Mouse (Mus musculus) thymus, postnatal 10 days (tissue): ENCODE measurements around the gene Cp.
A peak's percentile ranks its signal among the peaks of the same experiment; 100 is the strongest.
"Not testable (repeated sequence)": the region's sequence is repeated elsewhere in the genome, so short reads cannot be mapped to it uniquely, and the experiment has no call there.

Experiments
- DNase-seq, 2 experiments: peaks; one replicate each; pipeline ENCODE4 v3.0.0; 2021; ENCODE audit warnings: low spot score in 2 of 2

Gene Cp

GRCm38 (mm10) chr3:19956885-19957284, at the start of gene Cp:
Gene Cp, plus strand, starts transcription at chr3:19957054.
- DNase-seq: no peak

- DNase-seq: no peak
Measured at GRCm38 (mm10) chr3:19948552-19948951, 8.3 kb upstream of the Cp start.

GRCm38 (mm10) chr3:19949401-19949800, 7.5 kb upstream of the Cp start:
- not testable (repeated sequence) for DNase-seq

GRCm38 (mm10) chr3:19953425-19953824, 3.4 kb upstream of the Cp start:
- DNase-seq: no peak

- no peak for DNase-seq
Measured at GRCm38 (mm10) chr3:19953865-19954264, 3.0 kb upstream of the Cp start.

- no peak for DNase-seq
Measured at GRCm38 (mm10) chr3:19958031-19958430, 1.2 kb downstream of the Cp start.

GRCm38 (mm10) chr3:19958983-19959382, 2.1 kb downstream of the Cp start:
- DNase-seq: no peak

- DNase-seq: no peak
Measured at GRCm38 (mm10) chr3:19960570-19961114, 3.8 kb downstream of the Cp start.

GRCm38 (mm10) chr3:19961341-19961740, 4.5 kb downstream of the Cp start:
- DNase-seq: no peak

GRCm38 (mm10) chr3:19962769-19963513, 6.1 kb downstream of the Cp start:
- no peak for DNase-seq

GRCm38 (mm10) chr3:19964625-19965188, 7.9 kb downstream of the Cp start:
- DNase-seq: no peak

- no peak for DNase-seq
Measured at GRCm38 (mm10) chr3:19965239-19965638, 8.4 kb downstream of the Cp start.

GRCm38 (mm10) chr3:19966072-19966471, 9.2 kb downstream of the Cp start:
- DNase-seq: no peak

- DNase-seq: no peak
Measured at GRCm38 (mm10) chr3:19978474-19978873, 21.6 kb downstream of the Cp start.

- DNase-seq: no peak
Measured at GRCm38 (mm10) chr3:19981156-19981555, 24.3 kb downstream of the Cp start.

GRCm38 (mm10) chr3:19982846-19983245, 26.0 kb downstream of the Cp start:
- no peak for DNase-seq

- DNase-seq: no peak
Measured at GRCm38 (mm10) chr3:19986123-19986522, 29.3 kb downstream of the Cp start.

- DNase-seq: no peak
Measured at GRCm38 (mm10) chr3:19990031-19990430, 33.2 kb downstream of the Cp start.

- no peak for DNase-seq
Measured at GRCm38 (mm10) chr3:19992388-19992787, 35.5 kb downstream of the Cp start.

GRCm38 (mm10) chr3:19999551-19999950, 42.7 kb downstream of the Cp start:
- DNase-seq: no peak

- no peak for DNase-seq
Measured at GRCm38 (mm10) chr3:20000806-20001205, 44.0 kb downstream of the Cp start.

- peak in 1 of 2 experiments; percentile 10 for DNase-seq
Measured at GRCm38 (mm10) chr3:20002786-20003185, 45.9 kb downstream of the Cp start.

GRCm38 (mm10) chr3:20004422-20004821, 47.6 kb downstream of the Cp start:
- DNase-seq: no peak
